Mouse (Mus musculus) monocyte, adult 5-6 weeks (primary cell): Measurements from ENCODE around the gene Gm21834. TPM values are rescaled to one million over a fixed set of nuclear protein-coding genes. Genes with fewer than 3 reads are reported as not detected.

Source experiments
- ATAC-seq: fragments of 153-309, 156-312 bp; replicated peaks from 2 replicates; pipeline ENCODE4 v1.8.0; 2017; ENCODE audit warnings: mild to moderate bottlenecking; ENCODE audit not compliant: low TSS enrichment, insufficient number of reproducible peaks, severe bottlenecking, poor library complexity, low FRiP score
- total RNA-seq: library from RNA; stranded (forward); fragments of 200-1000, 200-491, 200-594 nt; gene quantifications from 3 replicates; pipeline ENCODE4 v1.2.3, GENCODE M21; 2017

The Gm21834 gene
- not detected in 3 replicates for total RNA-seq

DNA sequence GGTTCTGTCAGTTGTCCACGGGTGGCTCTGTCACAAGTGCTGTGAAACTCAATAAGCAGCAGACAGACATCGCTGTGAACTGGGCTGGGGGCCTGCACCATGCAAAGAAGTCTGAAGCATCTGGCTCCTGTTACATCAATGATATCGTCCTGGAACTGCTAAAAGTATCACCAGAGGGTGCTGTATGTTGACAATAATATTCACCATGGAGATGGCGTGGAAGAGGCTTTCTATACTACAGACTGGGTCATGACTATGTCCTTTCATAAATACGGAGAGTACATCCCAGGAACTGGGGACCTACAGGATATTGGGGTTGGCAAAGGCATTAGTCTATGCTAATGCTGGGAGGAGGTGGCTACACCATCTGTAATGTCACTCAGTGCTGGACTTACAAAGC lies at the start of gene Gm21834:
Gene Gm21834 (minus strand): TSS at position 101 of the 400 bp plus-strand sequence.
- ATAC-seq = no peak

DNA sequence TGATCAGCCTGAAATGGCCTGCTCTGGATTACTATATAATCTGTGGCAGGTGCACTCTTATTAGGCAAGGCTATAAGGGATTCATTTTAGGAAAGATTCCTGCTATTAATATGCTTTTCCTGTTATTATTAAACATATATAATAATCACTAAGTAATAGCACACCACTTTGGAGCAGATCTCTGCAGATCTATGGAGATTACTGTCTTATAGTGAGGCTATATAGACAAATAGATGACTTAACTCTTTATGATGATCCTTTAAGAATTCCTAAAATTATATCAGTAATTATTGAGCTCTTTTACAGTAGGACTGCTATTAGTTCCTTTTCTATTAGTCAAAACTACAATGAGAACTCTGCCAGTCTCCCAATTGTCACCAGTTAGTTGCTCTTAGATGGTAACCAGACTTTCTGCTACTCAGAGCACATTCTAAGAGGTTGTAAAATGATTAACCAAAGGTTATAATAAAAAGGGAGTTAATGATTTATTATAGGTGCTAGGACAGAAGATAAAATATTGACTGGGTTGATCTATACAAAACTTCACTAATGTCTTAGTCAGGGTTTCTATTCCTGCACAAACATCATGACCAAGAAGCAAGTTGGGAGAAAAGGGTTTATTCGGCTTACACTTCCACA lies 46.3 kb upstream of the Gm21834 start:
- ATAC-seq = no peak

GRCm38 (mm10) chr17:57770904-57771303 lies 28.9 kb upstream of the Gm21834 start:
- no peak for ATAC-seq

DNA sequence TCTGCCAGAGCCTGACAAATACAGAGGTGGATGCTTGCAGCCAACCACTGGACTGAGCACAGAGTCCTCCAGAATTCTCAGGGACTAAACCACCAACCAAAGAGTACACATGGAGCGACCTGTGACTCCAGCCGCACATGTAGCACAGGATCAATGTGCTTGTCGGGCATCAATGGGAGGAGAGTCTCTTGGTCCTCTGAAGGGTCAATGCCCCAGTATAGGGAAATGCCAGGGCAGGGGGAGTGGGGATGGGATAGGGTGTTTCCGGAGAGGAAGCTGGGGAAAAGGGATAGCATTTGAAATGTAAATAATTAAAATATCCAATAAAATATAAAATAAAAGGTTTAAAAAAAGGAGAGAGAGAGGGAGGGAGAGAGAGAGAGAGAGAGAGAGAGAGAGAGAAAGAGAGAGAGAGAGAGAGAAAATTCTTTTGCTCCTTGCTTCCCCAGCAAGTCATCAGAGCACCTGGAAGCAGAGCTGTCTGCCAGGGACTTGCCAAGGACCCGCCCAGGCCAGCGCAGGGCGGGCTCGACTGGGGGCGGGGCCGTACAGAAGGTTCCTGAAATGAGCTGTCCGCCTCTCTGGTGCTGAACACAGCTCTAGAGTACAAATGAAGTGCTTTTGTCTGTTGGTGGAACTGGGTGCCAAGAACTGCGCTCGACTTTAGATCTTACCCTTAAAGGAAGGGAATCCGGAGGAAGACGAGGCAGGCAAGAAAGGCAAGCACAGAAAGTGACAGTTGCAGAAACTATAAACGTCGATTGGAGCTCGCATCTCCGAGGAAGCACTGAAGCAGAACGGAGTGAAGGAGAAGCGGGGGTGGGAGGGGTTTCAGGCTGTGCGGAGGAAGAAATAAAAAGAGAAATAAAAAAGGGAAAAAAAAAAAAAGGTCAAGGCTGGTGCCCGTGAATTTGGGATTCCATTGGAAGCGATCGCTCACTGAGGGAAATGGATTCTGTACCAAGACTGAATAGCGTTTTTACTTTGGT lies 26.9 kb upstream of the Gm21834 start, which contains the start of gene Cntnap5c:
Gene Cntnap5c (plus strand): TSS at position 949 of the 989 bp plus-strand sequence.
- no peak for ATAC-seq

- ATAC-seq = no peak
Measured at GRCm38 (mm10) chr17:57767306-57767705, 25.3 kb upstream of the Gm21834 start.

GRCm38 (mm10) chr17:57758033-57758432 lies 16.0 kb upstream of the Gm21834 start:
- ATAC-seq = no peak

DNA sequence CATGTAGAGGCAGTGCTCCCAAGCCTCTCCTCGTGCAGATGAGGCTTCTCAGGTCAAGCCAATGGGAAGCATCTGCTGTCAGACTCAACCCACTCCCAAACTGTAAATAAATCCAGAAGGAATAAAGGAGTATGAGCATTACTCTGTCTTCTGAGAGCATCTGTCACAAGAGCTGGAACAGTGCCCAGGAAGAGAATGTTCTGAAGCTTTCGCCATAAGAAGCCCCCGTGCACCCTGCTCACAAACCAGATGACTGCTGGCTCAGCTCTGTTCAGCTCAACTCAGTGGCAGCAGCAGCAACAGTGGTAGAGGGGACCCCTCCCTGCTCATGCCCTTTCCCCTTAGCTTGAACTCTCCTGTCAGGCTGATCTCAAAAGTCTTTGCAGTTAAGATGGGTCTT lies 47.2 kb downstream of the Gm21834 start:
- ATAC-seq = no peak

Other genes starting within 250 kb of the Gm21834 start
- 0.10 TPM in 1 of 3 replicates, not detected in the others for gene Vmn2r120, start 196.7 kb downstream of the Gm21834 start, total RNA-seq
- gene Cntnap5c, start 27.4 kb upstream of the Gm21834 start, total RNA-seq = 0.21 TPM in 1 of 3 replicates, not detected in the others